Mouse (Mus musculus) forebrain, embryonic 15.5 days (tissue): ENCODE data around the gene Acat1. TPM values are rescaled to one million over a fixed set of nuclear protein-coding genes. Genes with fewer than 3 reads are reported as not detected.

Experiments used
- ATAC-seq: fragments of 200-750 bp; cut with Nextera tagmentation; replicated peaks from 2 replicates; pipeline ENCODE4 v1.8.0; 2017; ENCODE audit warnings: mild to moderate bottlenecking, moderate TSS enrichment, moderate library complexity
- H3K27ac ChIP-seq: fragments of 300-500 bp; sonication (generic); replicated peaks from 2 replicates; pipeline ENCODE4 v1.5.1; 2015; ENCODE audit warnings: mild to moderate bottlenecking, inconsistent platforms
- H3K27me3 ChIP-seq: fragments of 300-500 bp; sonication (generic); 2 replicates; pipeline ENCODE4 v1.6.1; 2015; ENCODE audit warnings: inconsistent platforms
- H3K36me3 ChIP-seq: fragments of 300-500 bp; sonication (generic); 2 replicates; pipeline ENCODE4 v1.6.1; 2015; ENCODE audit warnings: mild to moderate bottlenecking, inconsistent platforms
- H3K4me1 ChIP-seq: fragments of 300-500 bp; sonication (generic); 2 replicates; pipeline ENCODE4 v1.6.1; 2015; ENCODE audit warnings: inconsistent platforms
- H3K4me2 ChIP-seq: fragments of 300-500 bp; sonication (generic); replicated peaks from 2 replicates; pipeline ENCODE4 v1.6.1; 2015; ENCODE audit warnings: mild to moderate bottlenecking, inconsistent platforms
- H3K4me3 ChIP-seq: fragments of 300-500 bp; sonication (generic); 2 replicates; pipeline ENCODE4 v1.5.1; 2015; ENCODE audit warnings: mild to moderate bottlenecking, inconsistent platforms
- H3K9ac ChIP-seq: fragments of 300-500 bp; sonication (generic); replicated peaks from 2 replicates; pipeline ENCODE4 v1.6.1; 2015; ENCODE audit warnings: mild to moderate bottlenecking, inconsistent platforms
- H3K9me3 ChIP-seq: fragments of 300-500 bp; sonication (generic); 2 replicates; pipeline ENCODE4 v1.6.1; 2016; ENCODE audit warnings: inconsistent platforms
- WGBS: fragments of 180-500 bp; shearing (Covaris S2); methylation state at CpG from one replicate; pipeline ENCODE4 v1.1.7; 2015; ENCODE audit warnings: mixed read lengths; 5-methylcytosine and 5-hydroxymethylcytosine counted together
- polyA plus RNA-seq: library from polyadenylated mRNA; unstranded; fragments of >200 nt; fragmentation: Nextera tagmentation; extraction: Ambion mirVana; gene quantifications from 2 replicates; pipeline ENCODE4 v1.2.1, GENCODE M21; 2015

Gene Acat1
- polyA plus RNA-seq, 1 experiment from 2014 or later, result 182 TPM

DNA sequence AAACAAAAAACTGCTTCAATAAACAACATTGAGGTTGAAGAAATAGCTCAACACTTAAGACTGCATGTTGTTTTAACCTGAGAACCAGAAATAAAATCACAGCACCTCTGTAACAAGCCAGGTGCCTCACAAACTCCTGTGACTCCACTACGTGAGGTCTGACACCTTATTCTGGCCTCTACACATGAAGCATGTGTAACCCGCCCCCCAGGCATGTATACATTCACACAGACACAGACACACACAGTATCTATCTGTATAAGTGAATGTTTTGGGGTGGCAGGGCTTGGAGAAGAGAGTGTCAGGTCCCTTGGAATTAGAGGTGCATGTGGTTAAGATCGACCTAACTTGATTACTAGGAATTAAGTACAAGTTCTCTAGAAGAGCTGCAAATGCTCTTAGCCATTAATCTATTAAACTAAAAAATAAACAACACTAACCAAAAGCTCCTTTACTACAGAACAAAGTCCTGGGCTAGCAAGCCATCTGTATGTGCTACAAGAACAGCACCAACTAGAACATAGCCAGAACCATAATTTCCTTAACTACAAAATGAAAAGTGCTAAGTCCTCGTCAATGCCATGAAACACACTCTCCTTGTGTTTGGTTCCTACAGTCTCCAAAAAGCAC lies 13.1 kb downstream of the Acat1 start:
- no peaks in the 10 kb centered on the region for H3K4me1 ChIP-seq
- ATAC-seq, result no peak
- 95% methylated on average over 4 of the region's 4 CpGs for WGBS

DNA sequence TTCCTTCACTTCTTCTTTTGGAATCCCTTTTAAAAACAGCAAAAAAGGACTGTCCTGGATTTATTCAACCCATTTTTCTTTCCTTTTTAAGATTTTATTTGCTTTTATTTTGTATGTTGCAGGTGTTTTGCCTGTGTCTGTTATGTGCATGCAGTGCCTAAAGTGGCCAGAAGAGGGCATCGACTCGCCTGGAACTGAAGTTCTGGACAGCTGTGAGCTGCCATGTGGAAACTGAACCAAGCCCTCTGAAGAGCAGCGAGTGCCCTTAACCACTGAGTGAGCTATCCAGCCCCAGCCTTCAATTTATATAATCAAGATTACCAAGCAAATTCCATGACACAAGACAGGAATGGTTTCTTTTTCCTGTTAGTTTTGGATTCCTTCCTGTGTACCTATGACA lies 15.4 kb downstream of the Acat1 start:
- ATAC-seq, result no peak
- Histone ChIP-seq H3K9me3 (no peaks in the 10 kb centered on the region), H3K4me2 (no peak overlapping the region), H3K9ac (no peak overlapping the region), H3K27me3 (no peaks in the 10 kb centered on the region), H3K4me1 (no peaks in the 10 kb centered on the region), H3K4me3 (no peak overlapping the region), H3K36me3 (peaks cover 50% of the 10 kb centered on the region), H3K27ac (no peak overlapping the region)
- 7% methylated on average over 3 of the region's 3 CpGs for WGBS

More for the DNA sequence above, 13.1 kb downstream of the Acat1 start:
- Histone ChIP-seq H3K36me3 (peaks cover 40% of the 10 kb centered on the region), H3K4me2 (no peak overlapping the region), H3K27ac (no peak overlapping the region), H3K9me3 (no peaks in the 10 kb centered on the region), H3K4me3 (no peak overlapping the region), H3K27me3 (no peaks in the 10 kb centered on the region), H3K9ac (no peak overlapping the region)

DNA sequence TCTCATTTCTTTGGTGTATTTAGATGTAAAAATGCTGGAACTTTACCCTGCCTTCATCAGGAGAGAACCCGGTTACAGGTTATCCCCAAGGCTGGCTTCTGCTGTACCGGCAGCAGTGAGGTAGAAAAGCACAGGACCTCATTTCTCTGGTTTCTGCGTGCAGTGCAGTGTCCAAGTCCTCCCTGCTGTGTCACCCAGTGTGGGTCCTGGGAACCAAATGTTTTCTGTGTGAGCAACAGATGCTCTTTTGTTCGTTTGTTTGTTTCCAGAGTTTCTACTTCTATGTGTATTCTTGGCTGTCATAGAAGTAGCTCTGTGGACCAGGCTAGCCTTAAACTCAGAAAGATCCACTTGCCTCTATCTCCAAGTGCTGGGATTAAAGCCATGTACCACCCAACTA lies 28.3 kb downstream of the Acat1 start:
- Histone ChIP-seq H3K27me3 (no peaks in the 10 kb centered on the region), H3K9ac (no peak overlapping the region), H3K27ac (no peak overlapping the region), H3K4me2 (no peak overlapping the region), H3K4me3 (no peak overlapping the region), H3K36me3 (peaks cover 77% of the 10 kb centered on the region), H3K9me3 (no peaks in the 10 kb centered on the region), H3K4me1 (no peaks in the 10 kb centered on the region)
- 83% methylated on average over 4 of the region's 4 CpGs for WGBS
- no peak for ATAC-seq

DNA sequence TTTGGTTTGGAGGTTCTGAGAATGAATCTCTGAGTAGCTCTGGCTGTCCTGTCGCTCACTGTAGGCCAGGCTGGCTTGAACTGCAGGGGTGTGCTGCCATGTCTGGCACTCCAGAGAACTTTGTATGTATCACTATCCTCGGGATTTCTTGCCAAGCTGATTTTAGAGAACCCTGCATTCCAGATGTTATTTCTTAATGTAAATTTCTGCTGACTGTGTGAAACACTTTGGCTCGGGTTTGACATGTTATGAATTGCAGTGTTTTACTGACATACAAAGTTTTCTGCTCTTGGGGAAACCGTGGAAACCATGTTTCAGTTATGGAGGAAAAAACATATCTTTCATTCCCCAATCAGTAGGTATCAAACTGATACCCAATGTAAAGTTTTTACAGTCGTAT lies 34.5 kb downstream of the Acat1 start:
- H3K36me3 ChIP-seq, result peaks cover 56% of the 10 kb centered on the region
- H3K9me3 ChIP-seq, result no peaks in the 10 kb centered on the region
- no peak overlapping the region for H3K27ac ChIP-seq
- H3K4me3 ChIP-seq, result no peak overlapping the region
- H3K4me1 ChIP-seq, result no peaks in the 10 kb centered on the region
- WGBS, result 89% methylated on average over 5 of the region's 5 CpGs
- no peak for ATAC-seq
- no peaks in the 10 kb centered on the region for H3K27me3 ChIP-seq
- no peak overlapping the region for H3K9ac ChIP-seq
- no peak overlapping the region for H3K4me2 ChIP-seq

DNA sequence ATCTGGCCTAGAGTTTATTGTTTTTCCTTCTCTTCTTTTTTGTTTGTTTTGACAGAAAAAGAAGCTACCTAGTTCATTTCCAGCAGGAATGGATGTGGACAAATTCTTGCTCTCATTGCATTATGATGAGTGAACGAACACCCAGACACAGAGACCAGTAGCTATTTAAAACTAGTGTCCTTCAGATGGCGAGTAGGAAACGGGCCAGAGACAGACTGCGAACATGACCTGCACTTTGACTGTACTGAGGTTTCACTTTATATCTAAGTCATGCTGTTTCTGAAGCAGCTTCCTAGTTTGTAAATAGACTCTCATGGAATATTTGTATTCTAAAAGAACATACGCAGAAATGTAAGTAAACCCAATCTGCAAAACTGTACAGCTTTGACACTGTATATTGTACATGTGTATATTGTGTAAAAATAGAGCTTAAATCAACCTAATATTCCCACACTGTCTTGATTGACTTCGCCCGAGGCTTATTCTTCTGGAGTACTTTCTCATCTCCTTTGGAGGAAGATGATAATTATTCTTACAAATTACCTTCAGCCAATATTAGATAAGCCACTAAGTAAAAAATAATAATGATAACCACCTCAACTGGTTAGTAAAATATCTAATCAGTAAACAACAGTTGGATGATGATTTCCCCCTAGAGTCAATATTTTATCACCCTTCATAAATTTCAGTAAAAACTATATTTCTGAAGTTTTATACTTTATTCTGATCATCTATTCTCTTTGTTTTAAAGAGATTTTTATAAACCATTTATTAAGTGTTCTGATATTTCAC lies 37.5 kb downstream of the Acat1 start:
- WGBS, result 94% methylated on average over 7 of the region's 7 CpGs
- Histone ChIP-seq H3K4me1 (no peaks in the 10 kb centered on the region), H3K9me3 (no peaks in the 10 kb centered on the region), H3K4me3 (no peak overlapping the region), H3K9ac (no peak overlapping the region), H3K27me3 (no peaks in the 10 kb centered on the region), H3K4me2 (no peak overlapping the region), H3K36me3 (peaks cover 62% of the 10 kb centered on the region), H3K27ac (no peak overlapping the region)
- ATAC-seq, result no peak

DNA sequence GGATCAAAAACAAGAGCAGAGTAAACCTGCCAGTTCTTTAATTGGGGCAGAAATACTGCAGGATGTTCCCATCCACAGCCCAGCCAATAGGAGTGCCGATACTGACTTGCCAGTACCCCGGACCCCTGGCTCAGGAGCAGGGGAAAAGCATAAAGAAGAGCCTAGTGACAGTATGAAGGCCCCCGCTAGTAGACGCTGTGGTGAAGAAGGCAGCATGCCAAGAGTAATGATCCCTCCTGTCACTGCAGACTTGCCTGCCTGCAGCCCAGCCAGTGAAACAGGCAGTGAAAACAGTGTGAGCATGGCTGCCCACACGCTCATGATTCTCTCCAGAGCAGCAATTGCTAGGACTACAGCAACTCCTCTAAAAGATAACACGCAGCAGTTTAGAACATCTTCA lies 39.5 kb downstream of the Acat1 start:
- WGBS, result 79% methylated on average over 6 of the region's 6 CpGs
- Histone ChIP-seq H3K36me3 (peaks cover 65% of the 10 kb centered on the region), H3K4me3 (no peak overlapping the region), H3K4me2 (no peak overlapping the region), H3K4me1 (no peaks in the 10 kb centered on the region), H3K9me3 (no peaks in the 10 kb centered on the region), H3K9ac (no peak overlapping the region), H3K27ac (no peak overlapping the region), H3K27me3 (no peaks in the 10 kb centered on the region)
- ATAC-seq, result no peak

DNA sequence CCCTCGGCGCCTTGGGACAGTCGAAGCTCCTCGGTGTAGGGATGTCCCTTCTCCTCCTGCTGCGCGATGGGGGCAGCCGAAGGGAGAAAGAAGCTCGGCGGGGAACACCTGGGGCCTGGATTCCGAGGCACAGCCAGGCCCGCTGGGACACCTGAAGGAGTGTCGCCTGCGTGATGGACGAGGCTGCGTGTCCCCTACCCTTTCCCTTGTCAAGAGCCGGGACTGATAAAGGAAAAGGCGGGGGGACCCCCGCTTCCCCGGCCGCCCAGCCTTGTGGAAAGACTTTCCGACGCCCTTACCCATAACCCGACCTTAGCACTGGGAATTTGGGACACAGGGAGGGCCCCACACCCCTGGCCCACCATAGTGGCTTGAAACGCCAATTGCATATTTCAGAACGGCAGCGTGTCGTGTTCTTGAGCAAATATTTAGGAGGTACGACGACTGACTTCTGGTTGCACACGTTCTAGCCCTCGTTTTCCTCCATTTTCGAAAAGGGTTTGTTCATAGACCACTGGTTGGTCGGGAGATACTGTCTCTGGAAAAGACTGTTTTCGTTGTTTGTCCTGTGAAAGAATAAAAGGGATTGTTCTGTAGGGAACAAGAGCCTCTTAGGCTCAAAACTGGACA lies 72.7 kb downstream of the Acat1 start:
- Histone ChIP-seq H3K36me3 (peaks cover 6% of the 10 kb centered on the region), H3K27ac (peak overlapping the region; percentile 90), H3K27me3 (no peaks in the 10 kb centered on the region), H3K9me3 (no peaks in the 10 kb centered on the region), H3K9ac (peak overlapping the region; percentile 60), H3K4me2 (peak overlapping the region; percentile 87), H3K4me3 (peak overlapping the region; percentile 57), H3K4me1 (peaks cover 30% of the 10 kb centered on the region)
- WGBS, result under 1% methylated on average over 26 of the region's 34 CpGs
- ATAC-seq, result no peak

DNA sequence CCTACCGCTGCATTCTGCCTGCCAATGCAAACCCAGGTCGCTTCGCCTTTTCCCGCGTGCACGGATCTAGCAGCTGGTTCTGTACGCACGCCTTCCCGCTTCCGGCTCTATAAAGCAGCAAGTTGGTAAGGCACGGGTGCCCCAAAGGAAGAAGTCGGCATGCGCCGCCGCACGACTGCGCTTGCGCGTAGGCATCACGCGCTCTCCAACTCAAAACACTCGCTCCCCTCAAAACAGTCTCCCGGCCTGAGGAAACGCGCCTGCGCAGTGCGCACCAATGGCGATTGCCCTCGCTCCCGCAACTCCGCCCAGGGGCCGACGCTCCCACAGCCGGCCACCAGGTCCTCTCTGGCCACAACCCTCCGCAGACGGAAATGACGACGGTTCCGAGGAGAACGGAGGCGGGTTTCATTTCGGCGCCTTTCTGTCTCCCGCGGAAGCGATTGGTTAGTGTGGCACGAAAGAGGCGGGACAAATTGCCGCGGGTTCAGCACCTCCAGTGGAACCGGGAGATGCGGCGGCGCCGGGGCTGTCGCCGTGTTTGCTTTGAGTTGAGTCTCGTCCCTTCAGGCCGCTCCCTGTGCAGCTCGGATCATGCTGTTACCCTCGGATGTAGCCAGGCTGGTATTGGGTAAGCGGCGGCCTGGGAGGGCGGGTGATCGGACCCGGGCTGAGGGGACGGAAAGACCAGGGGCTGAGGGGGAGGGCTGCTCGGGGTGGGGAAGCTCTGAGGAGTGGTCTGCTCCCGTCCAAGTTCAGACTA lies 73.4 kb downstream of the Acat1 start, which contains the start of the genes Atm and Npat:
Gene Atm (minus strand): TSS at position 183 of the 763 bp plus-strand sequence.
Gene Npat (plus strand): TSS at position 490 of the 763 bp plus-strand sequence.
- peaks cover 30% of the 10 kb centered on the region for H3K4me1 ChIP-seq

DNA sequence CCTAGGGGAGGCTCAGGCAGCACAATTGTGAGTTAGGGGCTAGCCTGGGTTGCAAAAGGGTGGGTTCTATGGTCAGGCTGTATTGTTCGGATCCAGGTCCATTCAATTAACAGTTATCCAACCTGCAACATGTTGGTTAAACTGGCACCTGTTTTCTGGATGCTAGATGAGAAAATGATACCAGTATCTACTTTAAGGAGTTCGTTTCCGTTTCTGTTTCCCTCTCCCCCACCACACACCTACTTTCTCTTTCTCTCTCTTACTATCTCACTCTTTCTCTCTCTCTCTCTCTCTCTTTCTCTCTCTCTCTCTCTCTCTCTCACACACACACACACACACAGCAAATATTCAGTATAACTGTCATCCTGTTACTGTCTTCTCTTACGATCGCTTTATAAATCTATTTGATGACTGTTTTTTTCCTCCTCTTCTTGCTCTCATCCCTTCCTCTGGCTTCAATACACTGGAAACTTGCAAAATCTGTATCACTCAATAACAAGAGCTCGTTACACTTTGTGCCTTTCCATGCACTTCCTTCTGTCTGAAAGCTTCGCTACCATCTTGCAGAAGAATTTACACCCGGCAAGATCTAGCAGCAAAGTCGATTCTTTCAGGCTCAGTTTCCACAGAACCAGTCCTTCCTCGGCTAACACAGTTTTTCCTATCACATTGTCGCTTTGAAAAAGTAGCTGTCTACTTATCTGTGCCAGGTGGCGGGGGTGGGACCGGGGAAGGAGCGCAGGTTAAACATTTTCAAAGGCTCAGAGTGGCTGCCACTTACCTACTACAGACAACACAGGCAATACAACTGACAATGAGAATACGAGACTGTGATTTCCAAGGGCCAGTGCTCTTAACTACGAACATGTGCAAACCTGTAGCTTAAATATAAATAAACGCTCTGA lies 74.5 kb downstream of the Acat1 start:
- Histone ChIP-seq H3K36me3 (peaks cover 13% of the 10 kb centered on the region), H3K27ac (peak overlapping the region; percentile 89), H3K9ac (peak overlapping the region; percentile 58), H3K27me3 (no peaks in the 10 kb centered on the region), H3K9me3 (no peaks in the 10 kb centered on the region), H3K4me1 (peaks cover 30% of the 10 kb centered on the region), H3K4me2 (peak overlapping the region; percentile 81), H3K4me3 (peak overlapping the region; percentile 57)
- no peak for ATAC-seq
- WGBS, result 16% methylated on average over 17 of the region's 17 CpGs

More for the DNA sequence above, 73.4 kb downstream of the Acat1 start, which contains the start of the genes Atm and Npat:
- H3K36me3 ChIP-seq, result peaks cover 7% of the 10 kb centered on the region
- under 1% methylated on average over 69 of the region's 69 CpGs for WGBS
- H3K4me2 ChIP-seq, result peak within 1 kb of the TSS; percentile 87
- peak within 1 kb of the TSS; percentile 60 for H3K9ac ChIP-seq
- peak; percentile 99 for ATAC-seq
- peak within 1 kb of the TSS; percentile 57 for H3K4me3 ChIP-seq
- no peaks in the 10 kb centered on the region for H3K9me3 ChIP-seq
- no peaks in the 10 kb centered on the region for H3K27me3 ChIP-seq
- peak within 1 kb of the TSS; percentile 90 for H3K27ac ChIP-seq
